Mouse (Mus musculus) forebrain, postnatal 0 days (tissue): ENCODE measurements around the gene Slc6a17. TPM values are rescaled to one million over a fixed set of nuclear protein-coding genes. Genes with fewer than 3 reads are reported as not detected.

Experiments
- ATAC-seq: fragments of 200-750 bp; cut with Nextera tagmentation; 2 replicates; pipeline ENCODE4 v1.8.0; 2017; ENCODE audit warnings: mild to moderate bottlenecking, moderate library complexity
- DNase-seq: peaks from one replicate; pipeline ENCODE4 v3.0.0-alpha.2; 2015
- H3K27ac ChIP-seq: fragments of 300-500 bp; sonication (generic); 2 replicates; pipeline ENCODE4 v1.5.1; 2014; ENCODE audit warnings: low read depth, mild to moderate bottlenecking, antibody characterized with exemption, low read length, moderate library complexity, mixed read lengths
- H3K27me3 ChIP-seq: fragments of 300-500 bp; sonication (generic); 2 replicates; pipeline ENCODE4 v1.6.1; 2014; ENCODE audit warnings: mild to moderate bottlenecking, low read length, mixed read lengths; ENCODE audit not compliant: insufficient read depth
- H3K36me3 ChIP-seq: fragments of 300-500 bp; sonication (generic); 2 replicates; pipeline ENCODE4 v1.6.1; 2014; ENCODE audit warnings: mild to moderate bottlenecking, moderate library complexity; ENCODE audit not compliant: insufficient read depth
- H3K4me1 ChIP-seq: fragments of 300-500 bp; sonication (generic); 2 replicates; pipeline ENCODE4 v1.6.1; 2014; ENCODE audit warnings: antibody characterized with exemption; ENCODE audit not compliant: insufficient read depth
- H3K4me2 ChIP-seq: fragments of 300-500 bp; sonication (generic); 2 replicates; pipeline ENCODE4 v1.6.1; 2014; ENCODE audit warnings: low read depth, mild to moderate bottlenecking, moderate library complexity
- H3K4me3 ChIP-seq: fragments of 300-500 bp; sonication (generic); 2 replicates; pipeline ENCODE4 v1.5.1; 2014; ENCODE audit warnings: low read depth, low read length, mixed read lengths
- H3K9ac ChIP-seq: fragments of 300-500 bp; sonication (generic); 2 replicates; pipeline ENCODE4 v1.6.1; 2014; ENCODE audit warnings: mild to moderate bottlenecking
- H3K9me3 ChIP-seq: fragments of 300-500 bp; sonication (generic); 2 replicates; pipeline ENCODE4 v1.6.1; 2016; ENCODE audit warnings: low read length
- CTCF ChIP-seq: sonication (generic); IDR thresholded peaks from 2 replicates; pipeline ENCODE4 v1.5.1; 2016; ENCODE audit warnings: antibody characterized with exemption, control low read depth, low read depth
- WGBS: fragments of 180-500 bp; shearing (Covaris S2); extraction: QIAGEN DNeasy Blood & Tissue Kit; methylation state at CpG from one replicate; pipeline ENCODE4 v1.1.7; 2014; 5-methylcytosine and 5-hydroxymethylcytosine counted together
- polyA plus RNA-seq: library from polyadenylated mRNA; unstranded; fragments of >200 nt; fragmentation: Nextera tagmentation; extraction: Ambion mirVana; gene quantifications from 2 replicates; pipeline ENCODE4 v1.2.1, GENCODE M21; 2015
- total RNA-seq: library from RNA; depleted of rRNA; stranded (reverse); fragments of >200 nt; gene quantifications from 2 replicates; pipeline ENCODE4 v1.2.3, GENCODE M21; 2014

Slc6a17 gene
- total and polyA plus RNA-seq, 2 experiments from 2014 or later, result 22.7 to 61.2 TPM

DNA sequence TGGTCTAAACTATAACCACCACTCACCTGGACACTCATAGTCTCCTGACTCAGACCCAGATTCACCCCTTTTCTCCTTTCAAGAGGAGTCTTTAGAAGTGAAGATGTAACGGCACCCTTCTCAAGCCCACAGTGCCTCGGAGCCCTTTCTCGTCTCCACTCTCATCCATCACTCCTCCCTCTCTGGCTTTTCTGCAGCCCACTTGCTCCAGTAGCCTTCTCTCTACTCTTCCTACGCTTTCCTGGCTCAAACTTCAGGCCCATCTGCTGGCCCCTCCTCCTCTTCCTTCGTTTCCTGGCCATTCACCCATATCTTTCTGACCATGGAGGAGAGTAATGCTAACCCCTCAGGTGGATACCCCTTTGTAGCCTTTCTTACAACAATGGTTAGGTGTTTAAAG, 3.1 kb upstream of the Slc6a17 start:
- Histone ChIP-seq H3K36me3 (no peaks in the 10 kb centered on the region), H3K27ac (no peak overlapping the region), H3K4me2 (no peak overlapping the region), H3K27me3 (no peaks in the 10 kb centered on the region), H3K4me1 (0 out of 2 replicates have a peak, but pooled peaks cover 9% of the 10 kb centered on the region), H3K9ac (no peak overlapping the region), H3K4me3 (no peak overlapping the region), H3K9me3 (no peaks in the 10 kb centered on the region)
- DNase-seq (no peak), ATAC-seq (no peak)
- WGBS, result 88% methylated on average over 5 of the region's 5 CpGs
- TF ChIP-seq CTCF, result no peak

DNA sequence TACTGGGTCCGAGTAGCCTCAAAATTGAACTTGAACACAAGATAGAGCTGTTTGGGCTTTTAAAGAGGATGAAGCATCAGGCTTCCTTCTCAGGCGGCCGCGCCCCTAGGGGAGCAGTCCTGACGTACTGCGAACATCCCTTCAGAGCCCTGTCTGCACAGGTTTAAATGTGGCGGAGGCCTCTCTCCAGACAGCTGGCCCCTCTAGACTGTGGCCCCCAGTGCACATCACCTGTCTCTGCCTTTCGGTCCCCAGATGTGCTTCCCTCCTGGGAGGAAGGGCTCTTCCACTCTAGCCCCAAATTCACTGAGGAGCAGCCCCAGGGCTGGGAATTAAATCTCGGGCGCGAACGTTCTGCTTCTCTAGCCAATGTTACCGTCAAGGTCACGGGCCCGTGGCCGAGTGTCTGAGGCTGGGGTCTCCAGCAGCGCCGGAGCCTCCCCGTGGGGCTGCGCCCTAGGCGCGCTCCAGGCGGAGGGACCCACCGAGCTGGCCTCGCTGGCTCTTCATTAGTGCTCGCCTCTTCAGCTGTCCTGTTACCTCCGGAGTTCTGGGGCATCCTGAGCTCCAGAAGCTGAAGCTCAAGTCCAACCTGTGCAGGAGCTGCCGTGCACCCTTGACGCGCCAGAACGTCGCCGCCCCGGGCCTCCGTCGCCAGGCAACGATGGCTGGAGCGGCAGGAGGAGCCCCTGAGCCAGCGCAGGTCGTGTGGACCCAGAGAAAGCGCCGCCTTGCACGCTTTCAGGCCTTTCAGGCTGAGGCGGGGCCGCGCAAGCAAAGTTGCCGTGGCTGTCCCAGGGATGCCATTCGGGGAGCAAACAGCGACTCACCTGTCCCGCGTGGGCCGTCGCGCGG, 815 bp downstream of the Slc6a17 start:
- Histone ChIP-seq H3K27ac (peak overlapping the region; percentile 81), H3K27me3 (no peaks in the 10 kb centered on the region), H3K4me2 (peak overlapping the region; percentile 93), H3K4me1 (peaks cover 13% of the 10 kb centered on the region; the same call in 1 of the 2 replicates), H3K36me3 (peaks cover 3% of the 10 kb centered on the region; the same call in 1 of the 2 replicates), H3K9me3 (no peaks in the 10 kb centered on the region), H3K9ac (peak overlapping the region; percentile 81), H3K4me3 (peak overlapping the region; percentile 66)
- ATAC-seq (peak; percentile 81), DNase-seq (peak; percentile 77)
- 6% methylated on average over 55 of the region's 55 CpGs for WGBS
- TF ChIP-seq CTCF, result peak; percentile 42; the same call in 1 of the 2 replicates

DNA sequence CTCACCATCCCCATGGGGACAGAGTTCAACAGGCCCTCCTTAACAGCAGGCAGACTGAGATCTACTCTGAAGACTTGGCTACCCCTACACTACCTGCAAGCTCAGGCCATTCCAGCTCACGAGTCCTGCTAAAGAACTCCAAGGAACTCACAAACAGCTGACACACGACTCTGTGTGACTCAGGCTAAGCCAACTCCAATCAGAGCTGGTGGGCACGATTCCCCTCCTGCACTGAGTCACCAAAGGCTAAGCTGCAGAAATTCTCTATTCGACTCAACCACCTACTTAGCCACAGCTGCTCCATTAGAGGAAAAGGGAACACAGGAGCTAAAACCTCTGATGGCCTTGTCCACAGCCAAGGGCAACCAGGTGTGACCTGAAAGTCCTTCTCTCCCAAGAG, 1.8 kb downstream of the Slc6a17 start:
- Histone ChIP-seq H3K4me3 (no peak overlapping the region), H3K36me3 (peaks cover 3% of the 10 kb centered on the region; the same call in 1 of the 2 replicates), H3K4me1 (peaks cover 13% of the 10 kb centered on the region; the same call in 1 of the 2 replicates), H3K27me3 (no peaks in the 10 kb centered on the region), H3K9me3 (no peaks in the 10 kb centered on the region), H3K9ac (no peak overlapping the region), H3K4me2 (peak overlapping the region; percentile 93), H3K27ac (no peak overlapping the region)
- no peak for TF ChIP-seq CTCF
- WGBS, result 70% methylated on average over 4 of the region's 4 CpGs
- ATAC-seq (no peak), DNase-seq (no peak)

DNA sequence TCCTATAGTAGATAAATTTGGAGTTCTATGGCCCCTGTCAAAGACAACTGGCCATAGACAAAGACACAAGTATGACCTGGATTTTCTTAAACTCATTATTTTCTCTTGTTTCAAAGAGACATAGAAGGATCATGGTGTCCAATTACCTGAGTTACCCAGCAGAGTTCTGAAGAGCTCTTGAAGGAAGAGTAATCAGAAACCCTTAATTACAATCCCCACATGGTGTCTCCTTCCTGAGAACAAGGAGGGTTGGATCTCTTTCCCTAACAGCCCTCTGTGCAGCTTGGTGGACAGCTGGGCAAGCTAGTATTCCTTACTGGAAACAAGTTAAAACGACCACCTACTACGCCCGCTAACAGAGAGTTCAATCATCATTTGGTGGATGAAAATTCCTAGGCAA, 6.4 kb downstream of the Slc6a17 start:
- H3K36me3 ChIP-seq, result peaks cover 3% of the 10 kb centered on the region; the same call in 1 of the 2 replicates
- WGBS, result 77% methylated on average over 3 of the region's 3 CpGs
- ATAC-seq (no peak), DNase-seq (no peak)
- no peak overlapping the region for H3K9ac ChIP-seq
- no peaks in the 10 kb centered on the region for H3K9me3 ChIP-seq
- no peak for TF ChIP-seq CTCF
- no peak overlapping the region for H3K27ac ChIP-seq
- no peak overlapping the region for H3K4me2 ChIP-seq
- H3K4me3 ChIP-seq, result no peak overlapping the region
- no peaks in the 10 kb centered on the region for H3K27me3 ChIP-seq
- peaks cover 15% of the 10 kb centered on the region; the same call in 1 of the 2 replicates for H3K4me1 ChIP-seq

DNA sequence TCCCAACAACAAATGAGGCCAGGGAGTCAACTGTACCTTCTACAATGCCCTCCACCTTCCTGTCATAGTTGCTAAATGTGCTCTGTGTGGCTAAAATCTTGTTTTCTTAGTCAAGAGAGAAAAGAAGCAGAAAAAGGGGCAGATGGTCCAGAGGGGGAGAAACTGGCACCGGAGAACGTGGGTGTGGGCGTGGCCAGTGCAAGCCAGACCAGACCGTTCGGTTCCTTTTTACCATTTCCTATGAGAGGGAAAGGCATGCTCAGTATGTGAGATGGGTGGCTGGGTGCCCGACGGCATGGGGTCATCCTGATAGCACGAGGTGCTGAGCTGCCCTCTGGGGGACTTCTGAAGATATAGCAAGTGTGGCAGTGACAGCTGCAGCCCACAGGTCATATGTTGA, 9.1 kb downstream of the Slc6a17 start:
- H3K27ac ChIP-seq, result no peak overlapping the region
- H3K9ac ChIP-seq, result no peak overlapping the region

GRCm38 (mm10) chr3:107507966-107508365, 9.9 kb downstream of the Slc6a17 start:
- no peak overlapping the region for H3K4me3 ChIP-seq
- 90% methylated on average over 9 of the region's 9 CpGs for WGBS
- no peak for ATAC-seq

More for the DNA sequence above, 9.1 kb downstream of the Slc6a17 start:
- no peaks in the 10 kb centered on the region for H3K36me3 ChIP-seq
- no peak overlapping the region for H3K4me3 ChIP-seq
- H3K4me2 ChIP-seq, result no peak overlapping the region
- DNase-seq, result peak; percentile 50
- 54% methylated on average over 8 of the region's 8 CpGs for WGBS
- H3K27me3 ChIP-seq, result no peaks in the 10 kb centered on the region
- peaks cover 20% of the 10 kb centered on the region for H3K4me1 ChIP-seq
- TF ChIP-seq CTCF, result no peak
- H3K9me3 ChIP-seq, result no peaks in the 10 kb centered on the region
- ATAC-seq, result peak; percentile 28; the same call in 1 of the 2 replicates

DNA sequence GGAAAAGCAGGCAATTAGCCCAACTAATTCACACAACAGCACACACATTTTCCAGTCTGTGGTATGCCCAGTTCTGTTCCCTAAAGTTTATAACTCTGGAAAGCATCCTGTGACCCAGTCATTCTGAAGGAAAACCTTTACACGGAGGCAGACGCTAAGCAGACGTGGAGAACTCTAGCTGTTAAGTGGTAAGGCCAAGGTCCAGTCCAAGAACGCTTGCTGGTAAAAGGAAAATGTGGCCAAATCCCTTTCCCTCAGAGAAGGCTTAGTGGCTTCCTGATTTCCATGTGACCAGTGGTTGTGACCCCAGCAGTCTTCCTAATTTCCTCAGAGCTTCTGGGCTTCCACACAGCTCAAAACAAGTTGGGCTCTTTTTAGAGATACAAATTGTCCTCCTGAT, 11.3 kb downstream of the Slc6a17 start:
- Histone ChIP-seq H3K36me3 (no peaks in the 10 kb centered on the region), H3K4me1 (peaks cover 29% of the 10 kb centered on the region), H3K27ac (peak overlapping the region; percentile 82), H3K4me2 (0 out of 2 replicates have a peak overlapping the region, but pooled peaks have one; percentile 8), H3K4me3 (no peak overlapping the region), H3K9ac (no peak overlapping the region), H3K9me3 (no peaks in the 10 kb centered on the region), H3K27me3 (no peaks in the 10 kb centered on the region)
- no peak for TF ChIP-seq CTCF
- DNase-seq, result no peak
- no peak for ATAC-seq
- WGBS, result 31% methylated on average over 4 of the region's 4 CpGs

More at GRCm38 (mm10) chr3:107507966-107508365, 9.9 kb downstream of the Slc6a17 start:
- Histone ChIP-seq H3K4me2 (no peak overlapping the region), H3K4me1 (peaks cover 20% of the 10 kb centered on the region), H3K27me3 (no peaks in the 10 kb centered on the region), H3K36me3 (no peaks in the 10 kb centered on the region), H3K9ac (no peak overlapping the region), H3K9me3 (no peaks in the 10 kb centered on the region), H3K27ac (no peak overlapping the region)
- DNase-seq, result no peak
- no peak for TF ChIP-seq CTCF
